Mouse (Mus musculus) heart, embryonic 13.5 days (tissue): Measurements from ENCODE around the gene Them7. TPM values are rescaled to one million over a fixed set of nuclear protein-coding genes. Genes with fewer than 3 reads are reported as not detected.

Source experiments
- ATAC-seq: fragments of 200-750 bp; cut with Nextera tagmentation; 2 replicates; pipeline ENCODE4 v1.8.0; 2017; ENCODE audit warnings: moderate TSS enrichment; ENCODE audit not compliant: insufficient number of reproducible peaks, low FRiP score, low TSS enrichment; ENCODE audit errors: extremely low read depth
- H3K27ac ChIP-seq: fragments of 300-500 bp; sonication (generic); replicated peaks from 2 replicates; pipeline ENCODE4 v1.5.1; 2015; ENCODE audit warnings: moderate library complexity, mild to moderate bottlenecking, inconsistent platforms
- H3K27me3 ChIP-seq: fragments of 300-500 bp; sonication (generic); replicated peaks from 2 replicates; pipeline ENCODE4 v1.6.1; 2015; ENCODE audit warnings: mild to moderate bottlenecking, inconsistent platforms
- H3K36me3 ChIP-seq: fragments of 300-500 bp; sonication (generic); 2 replicates; pipeline ENCODE4 v1.6.1; 2015; ENCODE audit warnings: mild to moderate bottlenecking, inconsistent platforms
- H3K4me1 ChIP-seq: fragments of 300-500 bp; sonication (generic); 2 replicates; pipeline ENCODE4 v1.6.1; 2015; ENCODE audit warnings: inconsistent platforms
- H3K4me2 ChIP-seq: fragments of 300-500 bp; sonication (generic); 2 replicates; pipeline ENCODE4 v1.6.1; 2015; ENCODE audit warnings: inconsistent platforms, mild to moderate bottlenecking, moderate library complexity
- H3K4me3 ChIP-seq: fragments of 300-500 bp; sonication (generic); 2 replicates; pipeline ENCODE4 v1.5.1; 2015; ENCODE audit warnings: moderate library complexity, mild to moderate bottlenecking, inconsistent platforms
- H3K9ac ChIP-seq: fragments of 300-500 bp; sonication (generic); 2 replicates; pipeline ENCODE4 v1.6.1; 2015; ENCODE audit warnings: inconsistent platforms, mild to moderate bottlenecking, moderate library complexity
- H3K9me3 ChIP-seq: fragments of 300-500 bp; sonication (generic); 2 replicates; pipeline ENCODE4 v1.6.1; 2016; ENCODE audit warnings: inconsistent platforms
- WGBS: fragments of 180-500 bp; shearing (Covaris S2); methylation state at CpG from one replicate; pipeline ENCODE4 v1.1.7; 2015; ENCODE audit warnings: mixed read lengths; 5-methylcytosine and 5-hydroxymethylcytosine counted together
- polyA plus RNA-seq: library from polyadenylated mRNA; unstranded; fragments of >200 nt; fragmentation: Nextera tagmentation; extraction: Ambion mirVana; gene quantifications from 2 replicates; pipeline ENCODE4 v1.2.1, GENCODE M21; 2015

Gene Them7
- polyA plus RNA-seq, 1 experiment from 2014 or later = 1.2 TPM

DNA sequence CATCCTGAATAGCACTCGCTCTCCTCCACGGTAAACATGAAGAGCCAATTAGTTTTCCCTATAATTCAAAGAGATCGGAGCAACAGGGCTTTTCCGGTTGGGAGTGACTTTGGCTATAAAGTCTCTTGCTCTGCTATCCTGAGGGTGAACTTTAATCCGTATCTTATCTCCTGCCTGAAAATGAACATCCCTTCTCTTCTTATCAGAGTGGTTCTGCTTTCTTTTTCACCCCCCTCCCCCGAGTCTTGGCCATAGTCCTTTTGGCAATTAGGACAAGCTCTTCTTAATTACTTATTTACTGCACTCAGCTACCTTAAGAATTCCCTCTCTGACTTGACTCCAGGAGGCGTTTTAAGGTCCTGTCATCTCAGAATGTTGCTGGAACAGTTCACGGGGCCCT, 8.2 kb upstream of the Them7 start:
- no peak overlapping the region for H3K9ac ChIP-seq
- WGBS = 24% methylated on average over 8 of the region's 8 CpGs
- H3K4me1 ChIP-seq = peaks cover 34% of the 10 kb centered on the region
- peaks cover 35% of the 10 kb centered on the region for H3K27me3 ChIP-seq
- H3K4me2 ChIP-seq = no peak overlapping the region
- no peaks in the 10 kb centered on the region for H3K9me3 ChIP-seq
- no peak for ATAC-seq
- H3K36me3 ChIP-seq = no peaks in the 10 kb centered on the region
- no peak overlapping the region for H3K27ac ChIP-seq
- no peak overlapping the region for H3K4me3 ChIP-seq

- H3K27ac ChIP-seq = no peak overlapping the region
- H3K9ac ChIP-seq = no peak overlapping the region
- H3K4me1 ChIP-seq = peaks cover 24% of the 10 kb centered on the region
- peaks cover 40% of the 10 kb centered on the region for H3K27me3 ChIP-seq
- H3K4me2 ChIP-seq = no peak overlapping the region
- no peaks in the 10 kb centered on the region for H3K36me3 ChIP-seq
- 61% methylated on average over 5 of the region's 5 CpGs for WGBS
- H3K9me3 ChIP-seq = no peaks in the 10 kb centered on the region
- no peak for ATAC-seq
- H3K4me3 ChIP-seq = no peak overlapping the region
Measured at GRCm38 (mm10) chr2:105219229-105219628, 4.9 kb upstream of the Them7 start.

DNA sequence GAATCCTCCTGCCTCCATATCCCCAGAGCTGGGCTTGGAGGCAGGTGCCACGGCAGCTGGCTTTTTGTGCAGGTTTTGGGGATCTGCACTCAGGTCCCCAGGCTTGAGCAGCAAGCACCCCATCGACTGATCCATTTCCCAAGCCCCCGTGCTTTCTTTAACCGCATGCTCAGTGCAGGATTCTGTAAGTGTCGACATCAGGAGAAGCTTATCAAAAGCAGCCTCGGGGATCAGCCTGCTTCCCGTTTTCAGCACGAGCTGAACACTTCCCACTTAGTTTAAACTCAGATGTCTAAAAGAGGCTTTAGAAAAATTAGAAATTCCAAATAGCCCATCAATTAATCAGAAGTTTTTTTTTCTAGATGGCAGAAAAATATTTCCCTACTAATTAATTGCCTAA, 4.5 kb upstream of the Them7 start:
- Histone ChIP-seq H3K4me2 (no peak overlapping the region), H3K4me1 (peaks cover 27% of the 10 kb centered on the region), H3K4me3 (no peak overlapping the region), H3K27ac (no peak overlapping the region), H3K9me3 (no peaks in the 10 kb centered on the region), H3K27me3 (peaks cover 39% of the 10 kb centered on the region), H3K36me3 (no peaks in the 10 kb centered on the region), H3K9ac (no peak overlapping the region)
- no peak for ATAC-seq
- WGBS = 16% methylated on average over 8 of the region's 8 CpGs

GRCm38 (mm10) chr2:105220738-105221303, 3.3 kb upstream of the Them7 start:
- Histone ChIP-seq H3K9me3 (no peaks in the 10 kb centered on the region), H3K27ac (no peak overlapping the region), H3K4me2 (no peak overlapping the region), H3K4me1 (peaks cover 28% of the 10 kb centered on the region), H3K4me3 (no peak overlapping the region), H3K9ac (no peak overlapping the region), H3K27me3 (peaks cover 38% of the 10 kb centered on the region), H3K36me3 (no peaks in the 10 kb centered on the region)
- WGBS = 74% methylated on average over 9 of the region's 9 CpGs
- no peak; the same call in 1 of the 2 replicates for ATAC-seq

DNA sequence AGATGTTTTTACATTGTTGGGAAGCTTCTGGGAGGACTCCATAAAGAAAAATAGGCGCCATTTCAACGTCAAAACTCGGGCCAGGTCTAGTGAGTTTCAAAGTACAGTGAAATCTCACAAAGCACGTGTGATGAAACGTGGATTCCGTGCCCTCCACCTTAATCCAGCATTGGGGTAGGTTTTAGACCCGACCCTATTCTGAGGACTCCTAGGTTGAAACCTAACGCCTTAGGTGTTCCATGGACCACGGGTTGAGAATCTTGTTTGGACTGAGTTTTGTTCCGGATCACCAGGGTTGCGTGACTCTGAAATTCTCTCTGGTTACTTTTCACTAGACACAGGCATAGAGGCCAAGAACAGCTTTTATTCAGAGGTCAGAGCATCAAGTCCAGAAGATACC, 514 bp upstream of the Them7 start:
- H3K9me3 ChIP-seq = no peaks in the 10 kb centered on the region
- ATAC-seq = no peak
- H3K4me2 ChIP-seq = peak overlapping the region; percentile 81
- no peak overlapping the region for H3K4me3 ChIP-seq
- H3K27me3 ChIP-seq = peaks cover 45% of the 10 kb centered on the region
- H3K4me1 ChIP-seq = peaks cover 47% of the 10 kb centered on the region
- no peak overlapping the region for H3K9ac ChIP-seq
- WGBS = 84% methylated on average over 11 of the region's 11 CpGs
- H3K36me3 ChIP-seq = no peaks in the 10 kb centered on the region
- H3K27ac ChIP-seq = no peak overlapping the region

- Histone ChIP-seq H3K9ac (no peak overlapping the region), H3K27ac (no peak overlapping the region), H3K36me3 (no peaks in the 10 kb centered on the region), H3K4me2 (peak overlapping the region; percentile 81), H3K4me3 (peak overlapping the region; percentile 55; the same call in 1 of the 2 replicates), H3K4me1 (peaks cover 47% of the 10 kb centered on the region), H3K27me3 (peaks cover 40% of the 10 kb centered on the region), H3K9me3 (no peaks in the 10 kb centered on the region)
- ATAC-seq = no peak
- 58% methylated on average over 3 of the region's 3 CpGs for WGBS
Measured at GRCm38 (mm10) chr2:105224987-105225375, 861 bp downstream of the Them7 start.

DNA sequence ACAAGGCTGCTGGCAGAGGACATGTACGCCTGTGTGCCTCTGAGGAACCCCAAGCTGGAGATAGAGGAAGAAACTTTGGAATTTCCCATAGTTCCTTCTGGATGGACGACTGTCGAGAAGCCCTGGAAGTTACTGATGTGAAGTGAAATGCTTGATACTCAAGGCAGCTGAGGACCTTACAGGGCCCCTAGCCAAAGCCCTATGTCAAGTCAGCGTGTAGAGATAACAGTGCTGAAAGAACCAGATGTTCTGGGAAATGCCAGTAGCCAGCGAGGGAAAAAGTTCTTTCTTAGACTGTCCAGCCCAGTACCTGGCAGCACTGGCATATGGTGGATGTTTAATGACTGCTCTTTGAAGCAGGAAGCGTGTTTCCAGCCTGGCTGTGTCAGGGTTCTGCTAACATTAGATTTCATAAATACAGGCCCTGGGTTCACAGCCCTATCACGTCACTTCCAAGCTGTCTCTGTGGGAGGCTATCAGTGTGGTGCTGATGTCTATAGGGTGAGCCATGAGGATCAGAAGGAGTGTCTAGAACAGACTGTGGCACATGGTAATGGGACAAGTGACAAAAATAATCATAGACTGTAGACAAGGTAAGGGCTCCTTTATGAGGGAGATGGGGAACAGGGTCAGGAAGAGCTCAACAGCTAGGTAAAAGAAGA, 2.3 kb downstream of the Them7 start:
- Histone ChIP-seq H3K9ac (no peak overlapping the region), H3K36me3 (no peaks in the 10 kb centered on the region), H3K9me3 (no peaks in the 10 kb centered on the region), H3K4me1 (peaks cover 47% of the 10 kb centered on the region), H3K4me3 (no peak overlapping the region), H3K4me2 (peak overlapping the region; percentile 26), H3K27ac (peak overlapping the region; percentile 65), H3K27me3 (peaks cover 35% of the 10 kb centered on the region)
- peak; percentile 14; the same call in 1 of the 2 replicates for ATAC-seq
- 12% methylated on average over 7 of the region's 7 CpGs for WGBS

- 16% methylated on average over 2 of the region's 2 CpGs for WGBS
- peak; percentile 48; the same call in 1 of the 2 replicates for ATAC-seq
- H3K9me3 ChIP-seq = no peaks in the 10 kb centered on the region
- peaks cover 34% of the 10 kb centered on the region for H3K27me3 ChIP-seq
- no peak overlapping the region for H3K4me2 ChIP-seq
- H3K4me1 ChIP-seq = peaks cover 47% of the 10 kb centered on the region
- H3K4me3 ChIP-seq = no peak overlapping the region
- H3K36me3 ChIP-seq = no peaks in the 10 kb centered on the region
- no peak overlapping the region for H3K9ac ChIP-seq
- H3K27ac ChIP-seq = peak overlapping the region; percentile 28; the same call in 1 of the 2 replicates
Measured at GRCm38 (mm10) chr2:105228416-105228815, 4.3 kb downstream of the Them7 start.

DNA sequence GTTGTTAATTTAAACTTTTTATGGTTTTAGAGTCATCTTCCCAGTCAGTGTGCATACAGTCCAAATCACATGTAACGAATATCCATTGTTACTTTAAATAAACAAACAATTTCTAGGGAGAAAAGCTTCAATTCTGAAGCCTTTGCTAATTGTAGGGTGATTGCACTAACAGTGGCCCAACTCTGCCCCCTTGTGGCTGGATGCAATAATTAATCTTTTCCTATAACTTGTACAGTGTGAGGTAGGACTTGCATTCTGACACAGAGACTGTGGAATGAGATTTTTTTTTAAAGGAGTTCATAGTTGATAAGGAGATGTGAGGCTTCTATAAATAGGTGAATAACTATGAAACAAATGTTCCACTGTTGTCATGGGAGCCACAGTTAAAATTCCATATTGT, 6.2 kb downstream of the Them7 start:
- H3K4me2 ChIP-seq = no peak overlapping the region
- peaks cover 43% of the 10 kb centered on the region for H3K4me1 ChIP-seq
- ATAC-seq = no peak
- no peak overlapping the region for H3K9ac ChIP-seq
- H3K27me3 ChIP-seq = peaks cover 23% of the 10 kb centered on the region
- no peaks in the 10 kb centered on the region for H3K9me3 ChIP-seq
- H3K4me3 ChIP-seq = no peak overlapping the region
- WGBS = 0% methylated on average over 1 of the region's 1 CpGs
- no peak overlapping the region for H3K27ac ChIP-seq
- no peaks in the 10 kb centered on the region for H3K36me3 ChIP-seq

- Histone ChIP-seq H3K9ac (no peak overlapping the region), H3K4me3 (no peak overlapping the region), H3K4me2 (no peak overlapping the region), H3K27me3 (peaks cover 13% of the 10 kb centered on the region), H3K9me3 (no peaks in the 10 kb centered on the region), H3K36me3 (no peaks in the 10 kb centered on the region), H3K4me1 (peaks cover 31% of the 10 kb centered on the region), H3K27ac (no peak overlapping the region)
- WGBS = 72% methylated on average over 4 of the region's 4 CpGs
- ATAC-seq = no peak
Measured at GRCm38 (mm10) chr2:105232386-105232785, 8.3 kb downstream of the Them7 start.

DNA sequence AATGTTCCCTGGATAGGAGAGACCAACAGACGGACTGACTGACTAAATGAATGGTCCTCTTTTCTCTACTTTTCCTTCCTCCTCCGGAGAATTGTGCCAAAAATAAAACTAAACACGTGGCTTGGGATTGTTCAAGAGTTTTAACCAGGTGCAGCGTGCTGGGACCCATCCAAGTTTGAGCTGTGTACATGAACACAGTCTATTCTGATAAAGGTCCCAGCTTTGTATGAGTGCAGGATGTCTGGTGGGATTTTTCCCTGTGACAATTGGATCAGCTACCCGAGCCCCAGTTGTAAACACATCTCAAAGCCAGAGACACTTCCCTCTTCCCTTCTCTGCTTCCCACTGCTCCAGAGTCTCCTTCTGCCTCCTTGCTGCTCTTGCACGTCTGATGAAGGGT, 10.2 kb downstream of the Them7 start:
- WGBS = 25% methylated on average over 6 of the region's 6 CpGs
- Histone ChIP-seq H3K9ac (no peak overlapping the region), H3K4me1 (peaks cover 20% of the 10 kb centered on the region), H3K4me3 (no peak overlapping the region), H3K27ac (peak overlapping the region; percentile 28; the same call in 1 of the 2 replicates), H3K36me3 (no peaks in the 10 kb centered on the region), H3K27me3 (peaks cover 16% of the 10 kb centered on the region), H3K4me2 (peak overlapping the region; percentile 5; the same call in 1 of the 2 replicates), H3K9me3 (no peaks in the 10 kb centered on the region)
- ATAC-seq = no peak
